In the genomic region with DNA sequence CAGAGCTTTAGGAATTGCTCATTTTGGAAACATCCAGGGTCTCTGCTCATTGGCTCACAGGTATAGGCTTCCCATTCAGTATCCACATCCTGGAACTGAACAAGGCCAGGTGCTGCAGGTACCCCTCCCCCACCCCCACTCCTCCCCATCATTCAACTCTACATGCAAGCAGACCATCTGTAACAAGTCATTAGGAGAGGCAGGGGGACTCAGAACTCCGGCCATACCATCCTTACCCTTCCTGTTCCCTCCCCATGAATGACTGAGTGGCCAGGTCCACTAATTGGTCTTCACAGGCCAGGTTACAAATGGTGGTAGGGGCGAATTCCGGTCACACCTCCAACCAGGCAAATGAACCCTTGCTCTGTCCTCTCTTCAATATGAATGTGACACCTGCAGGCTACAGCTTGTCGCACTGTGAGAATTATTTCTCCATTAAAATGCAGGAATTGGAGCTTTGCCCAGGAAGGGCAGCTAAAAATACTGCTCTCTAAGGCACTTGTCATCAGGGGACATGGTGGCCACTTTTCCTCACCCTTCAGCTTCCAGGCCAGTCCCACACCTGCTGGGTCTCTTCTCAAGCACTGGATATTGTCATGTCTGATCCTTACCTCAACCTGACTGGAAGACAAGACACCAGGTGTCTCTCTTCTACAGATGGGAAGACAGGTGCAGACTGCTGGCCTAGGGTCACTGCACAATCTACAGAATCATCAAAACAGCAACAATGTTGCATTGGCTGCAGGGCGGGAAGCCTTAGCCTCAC, we compare ENCODE assay signal across 17 mouse cellular contexts. TPM values are rescaled to one million over a fixed set of nuclear protein-coding genes. Genes with fewer than 3 reads are reported as not detected.
DNase-seq lines count a peak whose midpoint lies in the region; ATAC-seq and TF ChIP-seq lines count a peak whose summit lies in the region.
"Had no signal": no experiment of that assay in that cellular context is flagged by ENCODE, and none has a peak within 500 bp of the region (broad histone marks: within the 10 kb centered on the region; RNA-seq: fewer than 3 reads in every experiment).

No protein-coding gene starts in this region.

- peak; percentile 24 for TF ChIP-seq CTCF in heart, adult 2 months (IDR thresholded peaks at IDR 0.05)
- TF ChIP-seq CTCF in midbrain, postnatal 0 days (IDR thresholded peaks at IDR 0.05) = no peak

- peaks cover 10% of the 10 kb centered on the region for H3K4me1 ChIP-seq in heart, adult 2 months (ENCODE audit: control insufficient read depth, insufficient read depth, low read length)
- H3K4me1 ChIP-seq in midbrain, postnatal 0 days (ENCODE audit: insufficient read depth, low read length) = no peaks in the 10 kb centered on the region
- peaks cover 9% of the 10 kb centered on the region for H3K4me1 ChIP-seq in midbrain, embryonic 10.5 days

- H3K9me3 ChIP-seq in midbrain, postnatal 0 days (ENCODE audit: low read length) = no peaks in the 10 kb centered on the region
- no peaks in the 10 kb centered on the region for H3K9me3 ChIP-seq in midbrain, embryonic 10.5 days (replicated peaks)
- H3K9me3 ChIP-seq: embryonic facial prominence, embryonic 10.5 days; intestine, embryonic 15.5 days; limb, embryonic 15.5 days had no signal

- H3K9ac ChIP-seq in heart, adult 2 months (ENCODE audit: low read depth, low read length) = no peak overlapping the region
- H3K9ac ChIP-seq in midbrain, postnatal 0 days (replicated peaks; ENCODE audit: low read length, poor library complexity, severe bottlenecking) = no peak overlapping the region
- H3K9ac ChIP-seq: intestine, embryonic 15.5 days; limb, embryonic 15.5 days had no signal

- H3K27ac ChIP-seq in heart, adult 2 months = no peak overlapping the region; the same call in 1 of the 2 replicates
- H3K27ac ChIP-seq in midbrain, postnatal 0 days (ENCODE audit: low read depth, low read length) = 0 out of 2 replicates have a peak overlapping the region, but pooled peaks have one; percentile 3
- H3K27ac ChIP-seq in midbrain, embryonic 10.5 days (replicated peaks) = no peak overlapping the region
- H3K27ac ChIP-seq: embryonic facial prominence, embryonic 10.5 days; intestine, embryonic 15.5 days; limb, embryonic 15.5 days had no signal

- TF ChIP-seq POLR2A in heart, adult 2 months (IDR thresholded peaks at IDR 0.05; ENCODE audit: insufficient read depth, low read depth, low read length) = no peak

- intact Hi-C loops in heart, adult 2 months (cut with DNase I) = loop anchor here (5.0 kb wide), 1 partner anchor 189 kb away; no protein-coding TSS in a partner anchor
- intact Hi-C loops in heart, postnatal 25 days (cut with DNase I) = no loop called here

- H3K4me2 ChIP-seq in midbrain, postnatal 0 days (ENCODE audit: low read depth, low read length, poor library complexity, severe bottlenecking) = no peak overlapping the region
- H3K4me2 ChIP-seq: intestine, embryonic 15.5 days; limb, embryonic 15.5 days had no signal

- H3K79me2 ChIP-seq in heart, adult 2 months (replicated peaks; ENCODE audit: control insufficient read depth, insufficient read depth, low read length) = no peaks in the 10 kb centered on the region

- no peaks in the 10 kb centered on the region for H3K36me3 ChIP-seq in heart, adult 2 months (ENCODE audit: control insufficient read depth, insufficient read depth, low read length)
- peaks cover 3% of the 10 kb centered on the region for H3K36me3 ChIP-seq in midbrain, postnatal 0 days (ENCODE audit: insufficient read depth, low read length)
- H3K36me3 ChIP-seq in midbrain, embryonic 10.5 days = peaks cover 6% of the 10 kb centered on the region
- H3K36me3 ChIP-seq: intestine, embryonic 15.5 days had no signal

- H3K4me3 ChIP-seq in heart, adult 2 months = no peak overlapping the region
- no peak overlapping the region for H3K4me3 ChIP-seq in midbrain, postnatal 0 days (ENCODE audit: low read depth, low read length)
- no peak overlapping the region for H3K4me3 ChIP-seq in midbrain, embryonic 10.5 days
- H3K4me3 ChIP-seq: embryonic facial prominence, embryonic 10.5 days; intestine, embryonic 15.5 days; limb, embryonic 15.5 days had no signal

- no peaks in the 10 kb centered on the region for H3K27me3 ChIP-seq in heart, adult 2 months (ENCODE audit: control insufficient read depth, insufficient read depth, low read length)
- H3K27me3 ChIP-seq in midbrain, postnatal 0 days (ENCODE audit: insufficient read depth, low read length) = no peaks in the 10 kb centered on the region
- no peaks in the 10 kb centered on the region for H3K27me3 ChIP-seq in midbrain, embryonic 10.5 days (ENCODE audit: low read depth, poor library complexity, severe bottlenecking)
- H3K27me3 ChIP-seq: intestine, embryonic 15.5 days; limb, embryonic 15.5 days had no signal

- TF ChIP-seq EP300 in heart, adult 2 months (IDR thresholded peaks at IDR 0.05; ENCODE audit: insufficient read depth, low read depth, low read length) = no peak

- WGBS in heart, adult 2 months = 61% methylated on average over 5 of the region's 5 CpGs
- 79% methylated on average over 5 of the region's 5 CpGs for WGBS in midbrain, postnatal 0 days
- 87% methylated on average over 5 of the region's 5 CpGs for WGBS in midbrain, embryonic 10.5 days

- peak in 1 of 2 experiments; percentile 39 for DNase-seq in heart, adult 2 months
- no peak for DNase-seq in heart, postnatal 25 days (ENCODE audit: low spot score)
- DNase-seq in midbrain, postnatal 0 days (ENCODE audit: low spot score) = peak; percentile 44
- DNase-seq in midbrain, embryonic 10.5 days (ENCODE audit: low spot score) = no peak
- DNase-seq in cerebellum, postnatal 14 days = peak; percentile 81 to 82
- peak; percentile 61 for DNase-seq in heart, postnatal 4 days
- no peak for DNase-seq in frontal cortex, postnatal 14 days (ENCODE audit: low spot score in 2 of 2)
- DNase-seq in frontal cortex, postnatal 10 days (ENCODE audit: low spot score in 2 of 2) = no peak
- DNase-seq: adrenal gland, postnatal 14 days; B cell, adult 2 months; lung, adult 18-20 months; lung, postnatal 4 days had no signal

- ATAC-seq in midbrain, postnatal 0 days (ENCODE audit: low FRiP score) = no peak
- ATAC-seq: intestine, embryonic 15.5 days had no signal

RNA-seq across cellular contexts. Expression of gene Insyn1, which starts 32.6 kb away (rescaled TPM):
- 10 to 100 TPM; 23.6 to 26.1 TPM for total RNA-seq in heart, adult 2 months (2021)
- 13.4 and 17.2 TPM in 2 replicates for polyA plus RNA-seq in heart, adult 2 months (2012; rRNA removed)
- total RNA-seq in heart, postnatal 25 days (2021) = 10 to 100 TPM; 14.9 to 15.4 TPM
- 118 and 131 TPM in 2 replicates for total RNA-seq in midbrain, postnatal 0 days (2014; rRNA removed)
- 7.2 and 9.0 TPM in 2 replicates for polyA plus RNA-seq in midbrain, postnatal 0 days (2015; fragmentation: Nextera tagmentation; extraction: Ambion mirVana)
- polyA plus RNA-seq in midbrain, embryonic 10.5 days (2016; fragmentation: Nextera tagmentation; extraction: Ambion mirVana) = 0.54 and 1.1 TPM in 2 replicates
- 10 to 100 TPM; 10.9 to 12.6 TPM for total RNA-seq in heart, postnatal 4 days (2021)
- total RNA-seq: hematopoietic stem cell, adult 5-6 weeks; monocyte, adult 5-6 weeks had no signal

RNA-seq across cellular contexts. Expression of gene Cd276, which starts 34.2 kb away (rescaled TPM):
- total RNA-seq in heart, adult 2 months (2021) = 1 to 10 TPM; 8.5 to 10.0 TPM
- 7.1 and 7.8 TPM in 2 replicates for polyA plus RNA-seq in heart, adult 2 months (2012; rRNA removed)
- 10 to 100 TPM; 10.9 to 12.4 TPM for total RNA-seq in heart, postnatal 25 days (2021)
- total RNA-seq in midbrain, postnatal 0 days (2014; rRNA removed) = 23.2 and 25.5 TPM in 2 replicates
- 19.3 and 21.5 TPM in 2 replicates for polyA plus RNA-seq in midbrain, postnatal 0 days (2015; fragmentation: Nextera tagmentation; extraction: Ambion mirVana)
- polyA plus RNA-seq in midbrain, embryonic 10.5 days (2016; fragmentation: Nextera tagmentation; extraction: Ambion mirVana) = 24.5 and 26.0 TPM in 2 replicates
- 10 to 100 TPM; 35.9 to 39.8 TPM for total RNA-seq in heart, postnatal 4 days (2021)

Comparison
In these comparisons a context has a peak if more than half of its experiments do, and no peak if none do; other contexts are left out.
1. DNase-seq: peak in midbrain, postnatal 0 days (single experiment), cerebellum, postnatal 14 days (2 of 2) and heart, postnatal 4 days (single experiment); none in heart, postnatal 25 days (single experiment), midbrain, embryonic 10.5 days (single experiment), frontal cortex, postnatal 14 days (0 of 2) and frontal cortex, postnatal 10 days (0 of 2).